9 mouse cellular contexts compared by ENCODE assay signal in the genomic region with DNA sequence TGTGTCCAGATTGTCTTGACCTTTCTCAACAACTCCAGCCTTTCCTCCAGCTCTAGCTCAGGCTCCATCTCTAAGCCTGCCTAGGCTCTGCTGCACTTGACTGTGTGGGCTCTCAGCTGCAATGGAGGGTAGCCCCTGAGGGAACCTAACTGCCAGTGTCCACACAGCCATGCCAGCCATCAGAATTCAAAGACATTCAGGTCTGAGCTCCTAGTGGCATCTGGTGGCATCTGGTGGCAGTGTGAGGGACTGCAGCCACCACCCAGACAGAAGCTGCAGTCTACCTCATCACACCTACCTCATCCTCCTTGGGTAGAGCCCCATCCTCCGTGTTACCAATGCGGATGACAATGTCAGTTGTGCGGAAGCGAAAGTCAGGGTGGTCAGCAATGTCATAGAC. TPM values are rescaled to one million over a fixed set of nuclear protein-coding genes. Genes with fewer than 3 reads are reported as not detected.
DNase-seq lines count a peak whose midpoint lies in the region; ATAC-seq and TF ChIP-seq lines count a peak whose summit lies in the region.
"Had no signal": no experiment of that assay in that cellular context is flagged by ENCODE, and none has a peak within 500 bp of the region (broad histone marks: within the 10 kb centered on the region; RNA-seq: fewer than 3 reads in every experiment).

No protein-coding gene starts in this region.

- H3K4me1 ChIP-seq in intestine, embryonic 15.5 days (replicated peaks) = no peaks in the 10 kb centered on the region

- H3K9me3 ChIP-seq in intestine, embryonic 15.5 days = no peaks in the 10 kb centered on the region
- H3K9me3 ChIP-seq: liver, embryonic 15.5 days had no signal

- no peak overlapping the region for H3K27ac ChIP-seq in layer of hippocampus, adult 2 months
- H3K27ac ChIP-seq in intestine, embryonic 15.5 days = no peak overlapping the region
- H3K27ac ChIP-seq: liver, embryonic 15.5 days had no signal

- peak; percentile 84 for TF ChIP-seq CTCF in layer of hippocampus, adult 2 months (conservative IDR thresholded peaks at IDR 0.05)

- H3K9ac ChIP-seq in intestine, embryonic 15.5 days = no peak overlapping the region
- H3K9ac ChIP-seq: liver, embryonic 15.5 days had no signal

- H3K4me3 ChIP-seq in layer of hippocampus, adult 2 months = no peak overlapping the region
- no peak overlapping the region for H3K4me3 ChIP-seq in intestine, embryonic 15.5 days (replicated peaks)
- H3K4me3 ChIP-seq: liver, embryonic 15.5 days had no signal

- peaks cover 53% of the 10 kb centered on the region for H3K36me3 ChIP-seq in intestine, embryonic 15.5 days

- H3K27me3 ChIP-seq in intestine, embryonic 15.5 days (replicated peaks) = no peaks in the 10 kb centered on the region
- H3K27me3 ChIP-seq: liver, embryonic 15.5 days had no signal

- no peak overlapping the region for H3K4me2 ChIP-seq in intestine, embryonic 15.5 days (replicated peaks)
- H3K4me2 ChIP-seq: liver, embryonic 15.5 days had no signal

- ATAC-seq in CD4-positive, CD25-positive, alpha-beta regulatory T cell, adult 4 months = no peak
- ATAC-seq in intestine, embryonic 15.5 days = no peak; the same call in 1 of the 2 replicates

- DNase-seq in CD4-positive, CD25-positive, alpha-beta regulatory T cell, adult 2 months (ENCODE audit: low read depth, low spot score) = peak; percentile 53
- DNase-seq in layer of hippocampus, adult 2 months (ENCODE audit: low spot score in 2 of 2) = peak in 1 of 2 experiments; percentile 47
- no peak for DNase-seq in layer of hippocampus, postnatal 36 days
- DNase-seq in ZHBTc4 (ENCODE audit: low read depth, low spot score) = peak; percentile 47
- DNase-seq in kidney, postnatal 36 days = peak; percentile 38 to 77
- peak; percentile 70 to 81 for DNase-seq in spleen, postnatal 4 days (ENCODE audit: low spot score in 2 of 2)

- 84% methylated on average over 4 of the region's 4 CpGs for WGBS in intestine, embryonic 15.5 days

RNA-seq across cellular contexts. Expression of a gene that starts 12.4 kb away (rescaled TPM):
- polyA plus RNA-seq in CD4-positive, CD25-positive, alpha-beta regulatory T cell, adult 4 months (2017; shearing (Covaris generic)) = under 1 TPM in 1 of 2 experiments, not detected in 1; 0.35 TPM
- 1 to 10 TPM; 1.6 to 1.9 TPM for total RNA-seq in layer of hippocampus, adult 2 months (2021)
- 1 to 10 TPM; 1.3 to 2.4 TPM for total RNA-seq in layer of hippocampus, postnatal 36 days (2021)
- polyA plus RNA-seq in intestine, embryonic 15.5 days (2015; fragmentation: Nextera tagmentation; extraction: Ambion mirVana) = 5.4 and 6.4 TPM in 2 replicates

RNA-seq across cellular contexts. Expression of a gene that starts 38.1 kb away (rescaled TPM):
- 1 to 10 TPM; 1.1 to 3.5 TPM for polyA plus RNA-seq in CD4-positive, CD25-positive, alpha-beta regulatory T cell, adult 4 months (2017; shearing (Covaris generic))
- total RNA-seq in layer of hippocampus, adult 2 months (2021) = 100 to 1,000 TPM in 1 of 2 experiments, 10 to 100 TPM in 1; 93.7 to 101 TPM
- 10 to 100 TPM; 91.3 to 98.8 TPM for total RNA-seq in layer of hippocampus, postnatal 36 days (2021)
- 8.4 and 8.8 TPM in 2 replicates for polyA plus RNA-seq in intestine, embryonic 15.5 days (2015; fragmentation: Nextera tagmentation; extraction: Ambion mirVana)

RNA-seq across cellular contexts. Expression of a gene that starts 43.1 kb away (rescaled TPM):
- polyA plus RNA-seq in CD4-positive, CD25-positive, alpha-beta regulatory T cell, adult 4 months (2017; shearing (Covaris generic)) = not detected
- 1 to 10 TPM in 1 of 2 experiments, under 1 TPM in 1; 0.27 to 1.2 TPM for total RNA-seq in layer of hippocampus, adult 2 months (2021)
- total RNA-seq in layer of hippocampus, postnatal 36 days (2021) = under 1 TPM; 0.33 to 0.77 TPM
- polyA plus RNA-seq in intestine, embryonic 15.5 days (2015; fragmentation: Nextera tagmentation; extraction: Ambion mirVana) = not detected in 2 replicates
- polyA plus RNA-seq: liver, embryonic 15.5 days had no signal

RNA-seq across cellular contexts. Expression of a gene that starts 49.1 kb away (rescaled TPM):
- 10 to 100 TPM; 32.9 to 39.6 TPM for polyA plus RNA-seq in CD4-positive, CD25-positive, alpha-beta regulatory T cell, adult 4 months (2017; shearing (Covaris generic))
- total RNA-seq in layer of hippocampus, adult 2 months (2021) = 10 to 100 TPM; 84.2 to 98.5 TPM
- total RNA-seq in layer of hippocampus, postnatal 36 days (2021) = 10 to 100 TPM; 93.0 to 93.3 TPM
- polyA plus RNA-seq in intestine, embryonic 15.5 days (2015; fragmentation: Nextera tagmentation; extraction: Ambion mirVana) = 210 and 225 TPM in 2 replicates

Comparison
In these comparisons a context has a peak if more than half of its experiments do, and no peak if none do; other contexts are left out.
1. DNase-seq: peak in CD4-positive, CD25-positive, alpha-beta regulatory T cell, adult 2 months (single experiment), ZHBTc4 (single experiment), kidney, postnatal 36 days (2 of 2) and spleen, postnatal 4 days (2 of 2); none in layer of hippocampus, postnatal 36 days (0 of 2).